Mouse (Mus musculus) ES-Bruce4 (cell line): ENCODE measurements around the gene Adra1d.

ENCODE experiments used
- CTCF ChIP-seq: IDR thresholded peaks from one replicate; pipeline ENCODE4 v1.8.1; 2011; ENCODE audit warnings: low read depth, low read length
- POLR2A ChIP-seq: IDR thresholded peaks from one replicate; pipeline ENCODE4 v1.8.1; 2011; ENCODE audit warnings: low read length; ENCODE audit not compliant: insufficient read depth

- TF ChIP-seq CTCF (no peak), POLR2A (no peak)
Observed at GRCm38 (mm10) chr2:131518790-131519189, 43.3 kb downstream of the Adra1d start.
